Mouse (Mus musculus) left cerebral cortex, postnatal 4 days (tissue): Measurements from ENCODE around the gene Ppp2r5c. TPM values are rescaled to one million over a fixed set of nuclear protein-coding genes. Genes with fewer than 3 reads are reported as not detected.

Source experiments
- DNase-seq: peaks from one replicate; pipeline ENCODE4 v3.0.0-alpha.2; 2022
- intact Hi-C: fragments of 180-260 bp; cut with DNase I; formaldehyde crosslinking; loops from one replicate; pipeline ENCODE4 v1.15.1; 2025
- total RNA-seq, 2 experiments: library from RNA; stranded (reverse); gene quantifications; 2 replicates each; pipeline ENCODE4 v1.2.3; 2021

Ppp2r5c gene
- 100 to 1,000 TPM; 201 to 210 TPM for total RNA-seq

DNA sequence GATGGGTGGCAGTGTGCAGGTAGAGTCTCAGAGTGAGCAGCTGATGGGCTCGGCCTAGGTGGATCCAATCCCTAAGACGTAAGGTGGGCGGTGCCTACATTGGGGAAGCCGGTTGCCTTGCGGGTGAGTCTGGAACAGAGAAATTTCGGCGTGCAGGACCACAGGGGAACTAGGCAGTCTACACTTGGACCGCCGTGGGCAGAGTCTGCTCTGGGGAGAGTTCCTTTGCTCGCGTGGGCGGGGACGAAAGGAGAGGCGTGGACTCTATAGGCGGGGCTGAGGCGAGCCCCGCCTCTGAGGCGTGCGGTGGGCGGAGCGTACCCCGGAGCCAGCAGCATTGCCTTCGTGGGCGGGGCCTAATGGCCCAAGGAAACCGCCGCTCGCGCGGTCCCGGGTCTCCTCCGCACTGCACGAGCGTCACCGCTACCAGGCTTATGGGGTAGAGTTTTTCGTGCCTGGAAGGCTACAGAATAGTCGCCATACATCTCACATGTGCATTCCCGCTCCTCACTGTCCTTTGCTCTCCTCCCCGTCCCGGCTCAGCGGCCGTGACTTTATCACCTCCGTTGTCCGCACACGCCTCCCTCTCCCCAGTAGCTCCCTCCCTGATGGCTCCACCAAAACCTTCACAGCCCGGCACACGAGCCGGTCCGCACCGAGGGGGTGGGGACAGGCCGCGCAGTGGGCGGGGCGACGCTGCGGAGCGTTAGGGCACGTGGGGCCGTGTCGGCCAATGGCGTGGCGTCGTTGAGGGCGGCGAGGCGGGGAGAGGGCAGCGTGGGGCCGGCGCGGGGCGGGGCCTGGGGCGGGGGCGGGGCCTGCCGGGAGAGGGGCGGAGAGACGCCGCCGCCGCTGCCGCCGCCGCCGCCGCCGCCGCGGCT lies at the start of gene Ppp2r5c:
Ppp2r5c (plus strand) TSS at position 831 of the 881 bp plus-strand sequence.
- DNase-seq, result peak; percentile 98
- intact Hi-C loops, result no loop called here

- peak; percentile 80 for DNase-seq
- intact Hi-C loops, result loop anchor here (5.0 kb wide), 1 partner anchor 1496 kb away; no protein-coding TSS in a partner anchor
Measured at GRCm38 (mm10) chr12:110398351-110398750, 48.6 kb upstream of the Ppp2r5c start.

- intact Hi-C loops, result loop anchor here (5.0 kb wide), 1 partner anchor 1497 kb away; no protein-coding TSS in a partner anchor
- no peak for DNase-seq
Measured at GRCm38 (mm10) chr12:110399161-110399560, 47.8 kb upstream of the Ppp2r5c start.

- intact Hi-C loops, result no loop called here
- no peak for DNase-seq
Measured at GRCm38 (mm10) chr12:110400936-110401335, 46.0 kb upstream of the Ppp2r5c start.

GRCm38 (mm10) chr12:110401871-110402270 lies 45.0 kb upstream of the Ppp2r5c start:
- intact Hi-C loops, result no loop called here
- DNase-seq, result no peak

DNA sequence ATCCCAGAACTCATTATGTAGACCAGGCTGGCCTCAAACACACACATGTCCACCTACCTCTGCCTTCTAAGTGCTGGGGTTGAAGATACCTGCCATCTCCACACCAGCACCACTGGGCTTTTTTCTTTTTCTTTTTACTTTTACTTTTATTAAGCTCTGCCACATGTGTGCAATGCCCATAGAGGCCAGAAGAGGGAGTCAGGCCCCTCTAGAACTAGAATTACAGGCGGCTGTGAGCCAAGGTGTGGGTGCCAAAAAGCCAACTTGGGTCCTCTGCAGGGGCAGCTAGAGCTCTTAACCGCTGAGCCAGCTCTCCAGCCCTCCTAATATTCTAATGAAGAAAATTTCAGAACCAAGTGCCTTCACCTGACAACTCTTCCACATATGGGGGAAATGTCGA lies 30.7 kb upstream of the Ppp2r5c start:
- peak; percentile 63 for DNase-seq
- intact Hi-C loops, result loop anchor here (5.0 kb wide), 1 partner anchor 426 kb away; the partner anchor contains the start of gene Mok

- no peak for DNase-seq
- intact Hi-C loops, result loop anchor here (5.0 kb wide), 1 partner anchor 425 kb away; the partner anchor contains the start of gene Mok
Measured at GRCm38 (mm10) chr12:110417023-110417986, 29.6 kb upstream of the Ppp2r5c start.

GRCm38 (mm10) chr12:110417987-110418734 lies 28.8 kb upstream of the Ppp2r5c start:
- intact Hi-C loops, result loop anchor here (5.0 kb wide), 1 partner anchor 424 kb away; the partner anchor contains the start of gene Mok
- DNase-seq, result no peak

GRCm38 (mm10) chr12:110418735-110419350 lies 28.1 kb upstream of the Ppp2r5c start:
- peak; percentile 37 for DNase-seq
- intact Hi-C loops, result loop anchor here (5.0 kb wide), 1 partner anchor 423 kb away; the partner anchor contains the start of gene Mok

DNA sequence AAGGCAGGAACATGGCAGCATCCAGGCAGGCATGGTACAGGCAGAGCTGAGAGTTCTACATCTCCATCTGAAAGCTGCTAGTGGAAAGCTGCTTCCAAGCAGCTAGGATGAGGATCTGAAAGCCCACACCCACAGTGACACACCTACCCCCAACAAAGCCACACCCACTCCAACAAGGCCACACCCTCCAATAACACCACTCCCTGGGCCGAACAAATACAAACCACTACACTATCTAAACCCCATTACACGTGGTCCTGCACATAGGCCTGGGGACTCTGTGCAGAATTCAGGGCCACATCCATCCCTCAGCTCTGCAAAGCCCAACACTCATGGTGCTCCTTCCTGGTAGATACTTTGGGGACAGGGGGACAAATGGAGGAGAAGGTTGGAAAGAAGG lies 27.0 kb upstream of the Ppp2r5c start:
- intact Hi-C loops, result loop anchor here (5.0 to 10.0 kb wide), 2 partner anchors 285 to 422 kb away; partner anchors contain the start of genes Hsp90aa1 and Mok
- DNase-seq, result no peak

- intact Hi-C loops, result loop anchor here (10.0 kb wide), 1 partner anchor 283 kb away; the partner anchor contains the start of gene Hsp90aa1
- no peak for DNase-seq
Measured at GRCm38 (mm10) chr12:110421361-110421760, 25.6 kb upstream of the Ppp2r5c start.

DNA sequence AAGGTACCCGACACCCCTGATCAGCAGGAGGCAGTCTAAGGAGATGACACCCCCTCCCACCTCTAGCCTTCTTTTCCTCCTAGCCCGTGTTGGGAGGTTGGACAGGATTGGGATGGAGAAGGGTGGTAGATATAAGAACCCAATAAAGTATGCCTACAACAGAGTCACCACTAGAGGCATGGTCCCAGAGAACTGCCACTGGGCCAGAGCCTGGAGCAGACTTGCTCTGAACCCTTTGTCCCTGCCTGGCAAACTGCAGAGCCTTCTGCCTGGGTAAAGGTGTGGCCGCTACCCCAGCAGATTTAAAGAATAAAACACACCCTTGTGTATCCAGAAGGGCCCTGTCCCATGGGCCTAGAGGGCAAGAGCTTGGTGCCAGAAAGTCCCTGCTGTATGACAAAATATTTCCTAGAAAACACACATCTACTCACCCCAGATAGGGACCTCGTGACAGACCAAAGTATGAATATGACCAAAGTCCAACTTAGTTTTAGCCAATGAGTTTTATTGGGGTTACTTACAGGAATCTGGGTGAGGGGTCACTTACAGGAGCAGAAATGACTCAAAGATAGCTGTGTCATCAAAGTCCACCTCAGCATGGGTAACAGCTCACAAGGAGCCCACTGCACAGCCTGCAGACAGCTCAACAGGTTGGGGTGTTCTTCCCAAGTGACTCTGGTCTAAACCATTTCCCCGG lies 22.8 kb upstream of the Ppp2r5c start:
- DNase-seq, result no peak
- intact Hi-C loops, result loop anchor here (10.0 kb wide), 1 partner anchor 281 kb away; the partner anchor contains the start of gene Hsp90aa1

- no peak for DNase-seq
- intact Hi-C loops, result loop anchor here (10.0 kb wide), 1 partner anchor 278 kb away; the partner anchor contains the start of gene Hsp90aa1
Measured at GRCm38 (mm10) chr12:110426417-110427010, 20.4 kb upstream of the Ppp2r5c start.

GRCm38 (mm10) chr12:110429340-110429973 lies 17.5 kb upstream of the Ppp2r5c start:
- intact Hi-C loops, result loop anchor here (10.0 kb wide), 1 partner anchor 275 kb away; the partner anchor contains the start of gene Hsp90aa1
- DNase-seq, result no peak

DNA sequence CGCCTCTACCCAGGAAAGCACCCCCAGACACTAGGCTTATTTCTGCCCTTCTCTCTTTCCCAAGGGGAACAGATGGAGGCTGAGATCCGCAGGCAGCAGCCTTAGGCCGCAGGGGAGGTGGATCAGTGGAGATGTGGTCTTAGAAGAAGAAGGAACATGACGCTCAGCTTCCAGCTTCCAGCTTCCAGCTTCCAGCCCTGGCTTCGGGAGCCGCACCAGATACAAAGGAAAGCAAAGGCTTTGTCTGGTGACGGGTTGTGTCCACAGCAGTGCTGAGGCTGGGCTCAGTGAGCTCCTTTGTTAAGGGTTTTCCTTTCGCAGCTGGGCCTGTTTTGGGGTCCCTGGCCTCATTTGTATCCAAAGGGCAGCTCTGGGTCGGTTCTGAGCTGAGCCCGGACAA lies 16.9 kb upstream of the Ppp2r5c start:
- intact Hi-C loops, result loop anchor here (10.0 kb wide), 1 partner anchor 275 kb away; the partner anchor contains the start of gene Hsp90aa1

DNA sequence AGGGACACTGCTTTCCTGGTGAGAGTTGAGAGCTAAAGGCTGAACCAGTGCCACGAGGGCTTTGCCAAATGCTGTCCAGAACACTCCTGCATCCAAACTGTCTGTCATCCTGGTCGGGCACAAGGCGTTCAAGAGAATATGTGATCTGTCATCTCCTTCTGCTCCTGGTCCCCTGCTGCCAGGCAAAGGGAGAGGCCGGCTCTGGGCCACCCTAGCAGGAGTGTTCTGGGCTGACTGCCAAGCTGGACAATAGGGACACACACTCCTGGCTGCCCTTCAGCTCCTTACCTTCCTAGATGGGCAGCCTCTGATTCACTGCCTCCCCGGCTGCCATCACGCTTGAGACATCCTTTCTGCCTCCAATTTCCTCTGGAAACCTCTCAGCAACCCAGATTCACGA lies 15.1 kb upstream of the Ppp2r5c start:
- DNase-seq, result peak; percentile 68
- intact Hi-C loops, result no loop called here

More for the DNA sequence above, 16.9 kb upstream of the Ppp2r5c start:
- no peak for DNase-seq

DNA sequence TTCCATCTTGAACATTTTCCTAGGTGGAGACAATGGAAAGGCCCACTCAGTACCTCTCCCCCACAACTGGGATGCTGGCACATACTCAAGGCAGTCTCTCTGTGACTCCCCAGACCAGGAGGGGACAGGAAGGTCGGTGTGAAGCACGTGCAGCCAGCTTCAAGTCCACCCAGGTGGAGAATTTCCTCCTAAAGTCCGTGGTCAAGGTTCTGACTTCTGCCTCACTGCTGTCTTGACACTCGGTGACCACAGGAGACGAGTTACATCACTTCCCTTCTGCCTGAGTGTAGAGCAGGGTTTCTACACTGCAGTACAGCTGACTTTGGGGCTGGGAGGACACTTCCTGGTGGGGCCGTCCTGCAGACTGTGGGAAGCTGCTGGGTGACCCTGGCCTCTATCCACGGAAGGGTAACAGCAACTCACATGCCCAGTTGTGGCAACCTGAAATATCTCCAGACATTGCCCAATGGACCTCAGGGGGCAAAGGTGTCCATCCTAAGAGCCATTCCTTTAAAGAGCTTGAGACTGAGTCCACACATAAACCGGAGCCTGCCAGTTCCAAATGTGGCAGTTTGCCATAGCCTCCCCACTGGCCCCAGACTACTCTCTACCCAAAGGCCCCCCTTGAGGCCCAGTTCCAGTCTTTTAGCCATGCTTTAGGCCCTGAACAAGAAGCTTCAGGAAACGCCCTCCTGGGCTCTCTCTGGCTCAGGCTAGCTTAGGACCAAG lies 10.1 kb upstream of the Ppp2r5c start:
- no peak for DNase-seq
- intact Hi-C loops, result no loop called here
